Mouse (Mus musculus): ENCODE results near the gene Kdm2a. TPM values are rescaled to one million over a fixed set of nuclear protein-coding genes. Genes with fewer than 3 reads are reported as not detected.

Kdm2a gene
- polyA plus RNA-seq, 1 experiment = 100 TPM

GRCm38 (mm10) chr19:4294381-4295097 is 103.5 kb downstream of the Kdm2a start:
- TF ChIP-seq CTCF (IDR thresholded peaks at IDR 0.05; ENCODE audit: extremely low read depth, insufficient read length, insufficient replicate concordance, low read depth, low read length) (no peak), POLR2A (IDR thresholded peaks at IDR 0.05; ENCODE audit: low read depth, low read length) (no peak)
- H3K27me3 ChIP-seq (ENCODE audit: control insufficient read depth, insufficient read depth, low read length) = no peaks in the 10 kb centered on the region
- H3K36me3 ChIP-seq (ENCODE audit: control insufficient read depth, insufficient read depth, low read length) = peaks cover 34% of the 10 kb centered on the region
- H3K4me1 ChIP-seq (ENCODE audit: control insufficient read depth, insufficient read depth, insufficient read length, low read length) = peaks cover 22% of the 10 kb centered on the region
- no peak overlapping the region for H3K4me3 ChIP-seq (ENCODE audit: low read depth, low read length)
- WGBS = 67% methylated on average over 14 of the region's 14 CpGs
- peak overlapping the region; percentile 74 for H3K27ac ChIP-seq (ENCODE audit: insufficient read depth, low read depth, low read length)

DNA sequence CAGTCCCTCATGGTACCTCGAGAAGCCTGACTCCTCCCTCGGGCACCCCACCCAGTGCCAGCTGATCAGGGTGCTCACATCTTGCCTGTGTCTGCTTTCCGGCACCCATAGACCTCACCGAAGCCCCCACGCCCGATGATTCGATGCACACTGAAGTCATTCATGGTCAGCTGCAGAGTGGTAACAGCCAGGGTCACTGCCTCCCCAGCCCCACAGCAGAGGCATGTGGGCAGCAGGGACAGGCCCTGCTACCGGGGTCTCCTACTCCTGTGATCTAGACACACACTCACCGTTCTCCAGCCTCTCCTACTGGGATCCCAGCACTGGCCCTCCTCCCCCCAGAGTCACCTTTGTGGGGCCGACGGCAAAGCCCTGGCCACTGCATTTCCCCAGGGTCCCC is 106.9 kb downstream of the Kdm2a start:
- Histone ChIP-seq H3K4me3 (ENCODE audit: low read depth, low read length) (no peak overlapping the region), H3K27me3 (ENCODE audit: control insufficient read depth, insufficient read depth, low read length) (no peaks in the 10 kb centered on the region), H3K36me3 (ENCODE audit: control insufficient read depth, insufficient read depth, low read length) (peaks cover 65% of the 10 kb centered on the region), H3K27ac (ENCODE audit: insufficient read depth, low read depth, low read length) (no peak overlapping the region), H3K4me1 (ENCODE audit: control insufficient read depth, insufficient read depth, insufficient read length, low read length) (peaks cover 5% of the 10 kb centered on the region)
- 88% methylated on average over 11 of the region's 11 CpGs for WGBS
- TF ChIP-seq CTCF (IDR thresholded peaks at IDR 0.05; ENCODE audit: extremely low read depth, insufficient read length, insufficient replicate concordance, low read depth, low read length) (no peak), POLR2A (IDR thresholded peaks at IDR 0.05; ENCODE audit: low read depth, low read length) (no peak)

- Histone ChIP-seq H3K4me3 (ENCODE audit: low read depth, low read length) (no peak overlapping the region), H3K27me3 (ENCODE audit: control insufficient read depth, insufficient read depth, low read length) (no peaks in the 10 kb centered on the region), H3K27ac (ENCODE audit: insufficient read depth, low read depth, low read length) (no peak overlapping the region), H3K36me3 (ENCODE audit: control insufficient read depth, insufficient read depth, low read length) (peaks cover 68% of the 10 kb centered on the region), H3K4me1 (ENCODE audit: control insufficient read depth, insufficient read depth, insufficient read length, low read length) (peaks cover 5% of the 10 kb centered on the region)
- 94% methylated on average over 15 of the region's 15 CpGs for WGBS
- TF ChIP-seq POLR2A (IDR thresholded peaks at IDR 0.05; ENCODE audit: low read depth, low read length) = no peak
- TF ChIP-seq CTCF (IDR thresholded peaks at IDR 0.05; ENCODE audit: extremely low read depth, insufficient read length, insufficient replicate concordance, low read depth, low read length) = no peak
Measured at GRCm38 (mm10) chr19:4290749-4291148, 107.3 kb downstream of the Kdm2a start.

- 33% methylated on average over 7 of the region's 7 CpGs for WGBS
- H3K36me3 ChIP-seq (ENCODE audit: control insufficient read depth, insufficient read depth, low read length) = peaks cover 27% of the 10 kb centered on the region
- H3K27me3 ChIP-seq (ENCODE audit: control insufficient read depth, insufficient read depth, low read length) = no peaks in the 10 kb centered on the region
- TF ChIP-seq CTCF (IDR thresholded peaks at IDR 0.05; ENCODE audit: extremely low read depth, insufficient read length, insufficient replicate concordance, low read depth, low read length) (no peak), POLR2A (IDR thresholded peaks at IDR 0.05; ENCODE audit: low read depth, low read length) (no peak)
- H3K4me3 ChIP-seq (ENCODE audit: low read depth, low read length) = no peak overlapping the region
- no peak overlapping the region for H3K27ac ChIP-seq (ENCODE audit: insufficient read depth, low read depth, low read length)
- peaks cover 3% of the 10 kb centered on the region for H3K4me1 ChIP-seq (ENCODE audit: control insufficient read depth, insufficient read depth, insufficient read length, low read length)
Measured at GRCm38 (mm10) chr19:4283653-4284052, 114.4 kb downstream of the Kdm2a start.

GRCm38 (mm10) chr19:4282898-4283553 is 115.1 kb downstream of the Kdm2a start, which contains the start of gene Ankrd13d:
Ankrd13d (minus strand) TSS chr19:4283137.
- WGBS = under 1% methylated on average over 50 of the region's 50 CpGs
- peaks cover 23% of the 10 kb centered on the region for H3K36me3 ChIP-seq (ENCODE audit: control insufficient read depth, insufficient read depth, low read length)
- peaks cover 3% of the 10 kb centered on the region for H3K4me1 ChIP-seq (ENCODE audit: control insufficient read depth, insufficient read depth, insufficient read length, low read length)
- H3K27ac ChIP-seq (ENCODE audit: insufficient read depth, low read depth, low read length) = no peak within 1 kb of the TSS
- TF ChIP-seq CTCF (IDR thresholded peaks at IDR 0.05; ENCODE audit: extremely low read depth, insufficient read length, insufficient replicate concordance, low read depth, low read length) (peak; percentile 75), POLR2A (IDR thresholded peaks at IDR 0.05; ENCODE audit: low read depth, low read length) (no peak)
- H3K4me3 ChIP-seq (ENCODE audit: low read depth, low read length) = peak within 1 kb of the TSS; percentile 82
- H3K27me3 ChIP-seq (ENCODE audit: control insufficient read depth, insufficient read depth, low read length) = no peaks in the 10 kb centered on the region

GRCm38 (mm10) chr19:4280425-4280824 is 117.7 kb downstream of the Kdm2a start:
- Histone ChIP-seq H3K4me3 (ENCODE audit: low read depth, low read length) (no peak overlapping the region), H3K27ac (ENCODE audit: insufficient read depth, low read depth, low read length) (no peak overlapping the region), H3K27me3 (ENCODE audit: control insufficient read depth, insufficient read depth, low read length) (no peaks in the 10 kb centered on the region), H3K36me3 (ENCODE audit: control insufficient read depth, insufficient read depth, low read length) (0 out of 2 replicates have a peak, but pooled peaks cover 2% of the 10 kb centered on the region), H3K4me1 (ENCODE audit: control insufficient read depth, insufficient read depth, insufficient read length, low read length) (peaks cover 3% of the 10 kb centered on the region)
- TF ChIP-seq CTCF (IDR thresholded peaks at IDR 0.05; ENCODE audit: extremely low read depth, insufficient read length, insufficient replicate concordance, low read depth, low read length) (no peak), POLR2A (IDR thresholded peaks at IDR 0.05; ENCODE audit: low read depth, low read length) (no peak)
- 96% methylated on average over 9 of the region's 9 CpGs for WGBS

DNA sequence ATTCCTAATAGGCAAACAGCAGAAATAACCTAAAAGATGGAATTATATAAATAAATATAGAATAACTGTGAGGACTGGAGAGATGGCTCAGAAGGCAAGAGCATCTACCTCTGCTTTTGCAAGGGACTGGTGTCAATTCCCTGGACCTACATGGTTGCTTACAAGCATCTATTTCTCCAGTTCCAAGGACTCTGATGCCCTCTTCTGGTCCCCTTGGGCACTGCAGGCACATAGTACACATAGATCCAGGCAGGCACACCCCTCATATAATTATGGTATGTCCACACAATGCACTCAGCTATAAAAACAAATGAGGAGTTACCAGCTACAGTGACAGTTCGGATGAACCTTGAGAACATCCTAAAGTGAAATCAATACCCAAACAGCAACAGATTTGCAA is 118.6 kb downstream of the Kdm2a start:
- H3K27me3 ChIP-seq (ENCODE audit: control insufficient read depth, insufficient read depth, low read length) = no peaks in the 10 kb centered on the region
- 100% methylated on average over 1 of the region's 1 CpGs for WGBS
- peaks cover 3% of the 10 kb centered on the region for H3K4me1 ChIP-seq (ENCODE audit: control insufficient read depth, insufficient read depth, insufficient read length, low read length)
- H3K4me3 ChIP-seq (ENCODE audit: low read depth, low read length) = no peak overlapping the region
- no peaks in the 10 kb centered on the region for H3K36me3 ChIP-seq (ENCODE audit: control insufficient read depth, insufficient read depth, low read length)
- TF ChIP-seq POLR2A (IDR thresholded peaks at IDR 0.05; ENCODE audit: low read depth, low read length) = no peak
- no peak; the same call in 1 of the 2 replicates for TF ChIP-seq CTCF (IDR thresholded peaks at IDR 0.05; ENCODE audit: extremely low read depth, insufficient read length, insufficient replicate concordance, low read depth, low read length)
- no peak overlapping the region for H3K27ac ChIP-seq (ENCODE audit: insufficient read depth, low read depth, low read length)

Data from small intestine, adult 2 months (tissue).